Mouse (Mus musculus): ENCODE results near the gene Heyl.

Gene Heyl

DNA sequence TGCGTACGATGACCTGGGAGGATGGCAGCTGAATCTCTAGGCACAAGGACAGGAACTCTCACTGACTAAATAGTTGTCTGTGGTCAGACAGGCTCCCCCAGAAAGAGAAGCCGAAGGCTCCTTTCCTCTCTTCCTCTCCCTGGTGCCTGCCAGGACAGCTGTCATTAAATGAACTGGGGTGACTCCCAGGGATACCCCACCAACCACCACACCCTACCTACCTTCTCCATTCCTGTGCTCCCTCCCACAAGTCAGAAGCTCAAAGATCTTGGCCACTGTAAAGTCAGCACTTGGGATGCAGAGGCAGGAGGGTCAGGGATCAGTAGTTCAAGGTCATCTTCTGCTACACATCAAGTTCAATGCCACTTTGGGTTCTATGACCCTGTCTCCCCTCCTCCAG lies 515 bp upstream of the Heyl start:
- DNase-seq (ENCODE audit: inconsistent ontology term), result no peak

DNA sequence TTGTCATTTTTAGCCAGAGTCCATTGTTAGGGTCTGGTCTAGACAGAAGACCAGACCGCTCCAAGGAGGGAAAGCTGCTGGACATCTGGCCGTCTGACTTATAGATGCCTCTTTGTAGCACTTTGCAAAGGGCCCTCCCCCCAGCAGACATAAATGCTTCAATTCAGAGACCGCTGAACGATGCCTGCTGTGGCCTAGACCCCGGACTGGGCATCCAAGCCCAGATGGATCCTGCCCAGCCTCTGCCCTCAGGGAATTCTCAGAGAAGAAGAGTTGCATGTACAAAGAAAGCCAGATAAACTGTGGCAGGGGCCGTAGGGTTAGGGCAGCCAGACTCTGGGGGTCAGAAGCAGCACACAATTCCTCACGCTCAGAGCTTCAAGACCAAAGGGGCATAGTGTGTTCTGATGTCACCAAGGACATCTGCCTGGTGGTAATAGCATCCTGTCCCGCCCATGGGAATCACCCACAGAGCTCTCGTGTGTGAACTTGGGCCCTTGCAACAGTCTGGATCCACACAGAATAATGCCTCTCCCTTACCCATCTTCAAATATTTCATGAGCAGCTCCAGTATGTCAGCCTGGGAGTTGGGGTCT lies 2.6 kb downstream of the Heyl start:
- no peak for DNase-seq (ENCODE audit: inconsistent ontology term)

DNA sequence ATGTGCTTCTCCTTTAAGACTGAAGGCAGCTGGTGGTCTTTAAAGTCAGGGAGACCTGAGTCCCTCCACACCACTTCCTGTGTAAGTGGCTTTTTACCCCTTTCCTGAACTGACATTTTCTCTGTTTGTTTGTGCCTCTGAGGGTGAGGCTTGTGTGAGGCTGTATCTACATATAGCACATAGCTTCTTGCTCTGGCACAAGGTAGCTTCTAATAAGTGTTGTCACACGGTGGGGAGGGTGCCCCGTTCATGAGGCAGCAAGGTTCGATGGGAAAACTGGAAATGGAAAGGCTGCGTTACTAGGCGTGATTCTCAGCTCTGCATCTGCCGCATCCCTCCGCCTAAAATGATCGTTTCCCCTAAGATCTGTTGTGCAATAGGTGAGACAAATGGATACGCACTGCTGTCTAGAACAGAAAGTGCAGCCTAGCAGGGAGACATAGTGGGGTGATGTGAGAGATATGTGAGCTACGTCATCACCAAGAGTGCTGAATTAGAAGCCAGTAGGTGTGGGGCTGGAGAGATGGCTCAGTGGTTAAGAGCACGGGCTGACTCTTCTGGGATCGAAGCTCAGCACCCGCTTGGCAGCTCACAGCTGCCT lies 3.2 kb downstream of the Heyl start:
- DNase-seq (ENCODE audit: inconsistent ontology term), result no peak

DNA sequence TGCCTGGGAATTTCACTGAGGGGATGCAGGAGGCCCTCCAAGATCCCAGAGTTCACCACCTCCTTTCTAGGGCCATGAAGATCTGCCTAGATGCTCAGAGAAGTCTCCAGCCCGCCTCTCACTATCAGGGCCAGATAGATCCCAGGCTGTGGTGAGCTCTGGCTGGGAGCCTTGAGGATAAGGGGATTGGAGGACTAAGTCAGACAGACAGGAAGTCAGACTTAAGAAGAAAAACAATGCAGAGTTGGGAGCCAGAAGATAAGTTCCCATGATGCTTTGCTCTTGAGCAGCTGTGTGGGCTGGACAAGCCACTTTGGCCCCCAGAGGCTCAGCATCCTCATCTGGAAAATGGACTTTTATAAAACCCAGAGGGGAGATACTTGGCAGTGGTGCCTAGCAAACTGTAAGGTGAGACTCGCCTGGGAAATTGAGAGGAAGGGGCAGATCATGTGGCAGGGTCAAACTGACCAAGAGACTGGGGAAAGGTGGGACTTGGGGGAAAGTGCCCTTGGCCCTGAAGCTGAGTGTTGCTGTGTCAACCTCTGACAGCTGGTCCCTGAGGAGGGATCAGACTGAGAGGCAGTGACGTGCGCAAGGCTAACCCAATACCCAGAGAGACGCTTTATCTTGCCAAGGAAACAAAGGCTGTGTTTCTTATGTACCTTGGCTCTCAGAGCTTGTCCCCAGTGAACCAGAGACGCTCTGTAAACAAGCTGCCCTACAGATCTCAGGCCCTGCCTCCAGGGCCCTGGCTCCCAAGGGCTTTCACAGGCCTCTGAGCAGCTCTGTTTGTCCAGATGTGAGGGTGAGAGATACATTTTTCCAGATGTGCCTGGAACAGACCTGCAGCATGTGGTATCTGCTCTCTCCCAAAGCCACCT lies 4.3 kb downstream of the Heyl start:
- no peak for DNase-seq (ENCODE audit: inconsistent ontology term)

DNA sequence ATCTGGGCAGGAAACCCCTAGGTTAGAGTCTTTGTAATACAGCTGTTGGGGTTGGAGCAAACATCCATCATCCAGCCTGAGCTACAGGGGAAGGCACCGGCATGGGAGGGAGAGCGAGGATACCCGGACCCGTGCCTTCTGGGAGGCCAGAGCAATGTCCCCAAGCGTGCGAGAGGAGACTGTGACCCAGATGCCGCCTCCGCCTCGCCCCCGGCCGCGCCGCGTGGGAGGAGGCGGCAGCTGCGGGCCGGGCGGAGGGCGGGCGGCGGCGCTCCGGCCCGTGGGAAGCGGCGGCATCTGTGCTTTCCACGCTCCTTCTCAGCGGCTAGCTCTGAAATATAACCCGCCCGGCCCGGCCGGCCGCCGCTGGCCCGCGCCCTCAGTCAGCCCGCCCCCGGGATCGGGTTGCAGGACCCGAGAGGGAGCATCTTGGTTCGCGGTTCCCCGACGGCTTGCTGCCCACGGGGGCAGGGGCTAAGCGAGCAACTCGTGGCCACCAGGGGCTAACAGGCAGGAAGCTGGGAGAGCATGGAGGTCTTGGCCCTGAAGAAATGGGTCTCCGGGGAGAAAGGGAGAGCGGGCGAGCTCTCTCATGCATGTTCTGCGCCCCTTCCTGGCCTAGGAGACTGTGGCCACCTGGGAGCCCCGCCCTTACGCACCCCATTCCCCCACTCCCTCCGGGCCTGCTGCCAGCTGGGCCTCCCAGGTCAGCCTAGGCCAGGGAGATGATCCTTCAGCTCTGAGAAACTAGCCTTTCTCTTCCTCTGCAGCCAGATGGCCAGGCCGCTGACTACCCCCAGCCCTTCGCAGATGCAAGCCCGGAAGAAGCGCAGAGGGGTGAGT lies 6.2 kb downstream of the Heyl start:
- peak; percentile 79 for DNase-seq (ENCODE audit: inconsistent ontology term)

DNA sequence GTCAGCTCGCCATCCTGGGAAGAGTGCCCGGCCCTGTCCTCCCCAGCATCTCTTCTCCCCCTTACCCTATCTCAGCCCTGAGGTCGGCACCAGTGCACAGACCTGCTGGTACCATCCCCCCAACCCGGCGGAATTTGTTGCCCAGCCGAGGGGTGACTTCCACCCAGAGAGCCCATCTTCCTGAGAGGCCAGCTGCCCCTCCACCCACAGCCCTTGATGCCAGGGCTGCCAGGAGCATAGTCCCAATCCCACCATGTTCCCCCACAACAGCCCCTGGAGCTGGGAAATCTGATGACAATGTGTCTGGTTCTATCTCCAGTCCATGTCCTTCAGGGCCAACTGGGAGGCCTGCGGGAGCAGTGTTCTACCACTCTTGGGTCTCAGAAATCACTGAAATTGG lies 12.9 kb downstream of the Heyl start:
- no peak for DNase-seq (ENCODE audit: inconsistent ontology term)

DNA sequence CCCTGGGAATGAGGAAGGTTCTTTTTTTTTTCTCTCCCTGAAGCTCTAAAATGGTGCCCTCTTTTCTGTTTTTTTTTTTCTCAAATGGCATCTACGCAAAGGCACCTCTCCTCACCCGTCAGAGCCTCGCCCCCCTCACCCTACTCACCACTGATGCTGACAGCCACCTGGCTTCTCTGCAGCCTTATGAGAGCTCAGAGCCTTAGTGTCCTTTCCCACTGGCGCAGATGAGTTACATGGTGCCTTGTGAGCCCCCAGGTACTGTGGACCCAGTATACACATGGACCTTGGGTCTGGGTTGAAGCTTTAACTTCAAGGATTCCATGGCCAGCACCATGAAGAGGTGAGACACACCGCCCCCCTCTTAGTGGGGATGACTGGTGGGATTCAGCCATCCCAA lies 13.3 kb downstream of the Heyl start:
- no peak for DNase-seq (ENCODE audit: inconsistent ontology term)

DNA sequence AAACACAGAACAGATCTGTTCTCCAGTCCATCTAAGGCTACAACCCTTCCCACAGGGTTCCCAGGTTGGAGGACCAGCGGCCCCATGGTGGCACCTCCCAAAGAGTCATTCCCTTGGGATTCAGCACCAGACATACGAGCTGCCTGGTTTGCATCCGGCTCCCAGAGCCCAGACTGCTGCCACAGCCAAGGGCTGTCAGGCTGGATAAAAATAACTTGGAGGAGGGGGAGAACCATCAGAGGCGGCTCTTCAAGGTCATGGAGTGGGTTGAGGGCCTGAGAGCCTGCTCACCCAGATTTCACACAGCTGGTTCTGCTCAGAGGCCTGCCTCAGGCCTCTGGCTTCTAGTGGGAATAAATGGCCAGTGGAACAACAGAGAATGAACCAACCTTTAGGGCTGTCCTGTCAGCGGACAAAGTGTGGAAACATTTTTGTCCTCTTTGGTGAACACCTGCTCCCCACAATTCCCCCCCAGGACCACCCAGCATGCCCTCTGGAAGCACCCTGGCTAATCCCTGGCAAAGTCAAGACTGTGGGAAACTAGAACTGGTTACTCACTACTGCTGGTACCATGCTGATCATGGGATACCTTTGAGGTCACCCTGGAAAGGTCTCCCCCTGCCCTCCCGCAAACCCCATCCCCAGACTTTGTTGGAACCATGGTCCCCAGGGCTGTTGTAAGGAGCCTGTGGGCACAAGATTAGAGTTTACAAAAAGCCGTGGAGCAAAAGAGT lies 14.0 kb downstream of the Heyl start:
- DNase-seq (ENCODE audit: inconsistent ontology term), result peak; percentile 35

DNA sequence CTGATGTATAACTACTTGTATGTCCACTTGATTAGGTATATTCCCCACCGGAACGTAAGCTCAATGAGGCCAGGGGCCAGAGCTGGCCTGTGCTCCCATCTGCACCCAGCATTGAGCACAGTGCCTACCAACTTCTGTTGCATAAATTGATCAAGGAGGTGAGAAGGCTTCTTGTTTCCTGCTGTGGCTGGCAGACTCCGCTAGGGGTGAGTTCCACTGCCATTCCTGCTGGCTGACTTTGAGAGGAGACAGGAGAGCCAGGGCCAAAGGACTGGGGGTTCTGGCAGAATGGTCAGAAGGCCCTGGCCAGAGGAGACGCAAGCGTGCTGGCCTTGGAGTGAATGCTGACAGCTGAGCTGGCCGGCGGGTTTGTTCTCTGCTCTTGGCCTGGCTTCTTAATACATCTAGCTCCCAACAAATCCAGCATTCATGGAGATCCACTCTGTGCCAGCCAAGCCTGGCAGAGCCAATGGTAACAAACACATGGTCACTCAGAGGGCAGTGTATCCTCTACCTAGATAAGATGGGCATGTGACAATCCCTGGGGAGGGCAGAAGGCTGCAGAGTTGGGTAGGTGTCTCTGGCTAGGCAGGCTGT lies 15.7 kb downstream of the Heyl start:
- peak; percentile 79 for DNase-seq (ENCODE audit: inconsistent ontology term)

DNA sequence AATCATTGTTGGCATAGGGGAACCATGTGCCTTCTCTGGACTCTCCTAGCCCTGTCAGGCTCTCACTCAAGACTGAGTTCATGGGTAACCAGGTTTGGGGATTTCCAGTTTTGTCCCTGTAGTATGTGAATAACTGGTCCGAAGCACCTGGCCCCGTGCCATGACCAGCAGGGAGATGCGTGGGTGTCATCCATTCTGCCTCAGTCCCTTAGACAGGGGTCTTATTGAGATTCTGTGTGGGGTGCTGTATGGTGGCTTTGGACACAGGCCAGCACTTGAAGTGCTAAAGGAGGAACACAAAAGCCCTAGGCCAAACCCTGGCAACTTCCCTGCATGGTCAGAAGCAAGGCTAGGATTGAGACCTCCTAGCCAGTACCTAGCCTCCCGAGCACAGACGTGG lies 18.9 kb downstream of the Heyl start:
- DNase-seq (ENCODE audit: inconsistent ontology term), result peak; percentile 89

DNA sequence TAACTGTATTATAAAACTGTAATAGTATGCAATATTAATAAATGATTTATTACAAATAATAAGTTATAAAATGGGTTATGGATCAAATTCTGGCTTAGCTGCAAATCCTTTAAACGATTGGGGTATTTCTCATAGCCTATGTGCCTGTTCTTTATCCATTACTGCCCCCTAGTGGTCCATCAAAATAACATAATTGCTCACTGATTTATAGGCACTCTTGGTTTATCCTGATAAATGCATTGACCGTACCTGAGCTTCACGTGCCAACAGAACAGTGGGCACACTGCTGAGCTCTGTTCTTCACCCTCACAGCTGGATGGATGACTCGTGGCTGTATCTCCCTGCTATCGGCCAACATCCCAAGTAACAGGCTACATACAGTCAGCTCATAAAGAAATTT lies 21.3 kb downstream of the Heyl start:
- DNase-seq (ENCODE audit: inconsistent ontology term), result peak; percentile 38

DNA sequence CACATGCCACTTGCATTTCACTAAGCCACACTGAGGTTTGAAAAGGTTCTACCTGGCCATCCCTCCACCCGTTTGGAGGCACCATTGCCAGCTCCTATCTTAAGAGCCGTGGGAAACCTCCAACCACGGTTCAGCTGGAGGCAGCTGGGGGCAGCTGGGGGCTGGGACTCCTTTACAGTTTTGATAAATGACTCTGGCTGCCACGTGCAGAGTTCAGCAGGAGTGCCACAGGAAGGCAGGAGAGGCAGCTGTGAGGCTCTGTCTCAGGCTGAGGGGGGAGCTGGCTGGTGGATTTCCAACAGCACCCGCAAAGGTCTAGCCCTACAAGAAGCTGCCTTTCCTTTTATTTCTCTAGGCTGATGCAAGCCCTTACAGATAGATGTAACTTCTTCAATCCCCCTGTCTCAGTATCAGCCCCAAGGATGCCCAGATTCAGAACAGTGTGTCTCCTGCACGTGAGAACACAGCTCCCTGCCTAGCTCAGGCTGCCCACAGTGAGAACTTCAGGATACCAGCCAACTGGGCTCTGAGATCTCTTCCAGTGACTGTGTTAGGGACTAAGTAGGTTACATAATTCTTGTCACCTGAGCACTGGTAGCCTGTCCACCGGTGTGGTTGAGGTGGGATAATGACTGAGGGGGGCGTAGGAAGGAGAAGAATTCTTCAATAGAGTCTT lies 26.9 kb downstream of the Heyl start:
- no peak for DNase-seq (ENCODE audit: inconsistent ontology term)

DNA sequence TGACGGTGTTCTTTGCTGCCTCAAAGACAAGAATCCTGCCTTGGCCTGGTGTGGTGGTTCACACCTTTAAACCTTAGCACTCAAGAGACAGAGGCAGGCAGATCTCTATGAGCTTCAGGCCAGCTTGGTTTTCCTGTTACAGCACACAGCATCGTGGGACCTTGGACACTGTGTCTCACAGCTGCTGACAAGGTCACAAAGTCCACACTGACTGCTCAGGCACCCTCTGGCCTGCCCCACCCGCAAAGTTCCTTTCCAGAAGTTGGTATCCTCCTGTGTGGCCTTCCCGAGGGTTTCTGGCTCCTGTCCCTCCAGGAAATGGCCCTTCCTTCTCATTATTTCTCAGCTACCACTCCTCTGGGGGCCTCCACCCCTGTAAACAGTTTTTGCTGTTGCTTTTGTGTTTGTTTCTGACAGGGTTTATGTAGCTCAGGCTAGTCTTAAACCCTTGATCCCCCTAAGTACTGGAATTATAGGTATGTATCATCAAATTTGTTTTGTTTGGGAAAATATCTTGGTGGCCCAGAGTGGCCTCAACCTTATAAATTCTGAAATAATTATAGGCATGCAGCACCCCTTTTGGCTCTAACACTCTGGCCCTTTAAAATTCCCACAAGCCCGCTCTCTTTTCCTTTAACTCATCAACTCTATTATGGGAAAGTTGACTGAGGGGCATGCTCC lies 28.5 kb downstream of the Heyl start, which contains the start of gene Pabpc4:
TSS of gene Pabpc4 (plus strand) at position 631 of the 681 bp plus-strand sequence.
- DNase-seq (ENCODE audit: inconsistent ontology term), result no peak

DNA sequence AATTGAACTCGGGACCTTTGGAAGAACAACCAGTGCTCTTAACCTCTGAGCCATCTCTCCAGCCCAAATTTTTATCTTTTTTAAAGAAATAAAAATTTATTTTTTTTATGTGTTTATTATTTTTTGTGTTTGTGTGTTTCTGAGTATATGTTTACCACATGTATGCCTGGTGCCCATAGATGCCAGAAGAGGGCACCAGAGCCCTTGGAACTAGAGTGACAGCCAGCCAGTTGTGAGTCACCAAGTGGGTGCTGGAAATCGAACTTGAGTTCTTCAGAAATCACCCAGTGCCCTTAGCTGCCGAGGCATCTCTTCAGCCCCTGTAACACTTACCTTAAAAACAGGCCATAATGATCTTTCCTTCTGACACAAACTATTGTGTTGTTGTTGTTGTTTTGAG lies 37.7 kb downstream of the Heyl start:
- no peak for DNase-seq (ENCODE audit: inconsistent ontology term)

DNA sequence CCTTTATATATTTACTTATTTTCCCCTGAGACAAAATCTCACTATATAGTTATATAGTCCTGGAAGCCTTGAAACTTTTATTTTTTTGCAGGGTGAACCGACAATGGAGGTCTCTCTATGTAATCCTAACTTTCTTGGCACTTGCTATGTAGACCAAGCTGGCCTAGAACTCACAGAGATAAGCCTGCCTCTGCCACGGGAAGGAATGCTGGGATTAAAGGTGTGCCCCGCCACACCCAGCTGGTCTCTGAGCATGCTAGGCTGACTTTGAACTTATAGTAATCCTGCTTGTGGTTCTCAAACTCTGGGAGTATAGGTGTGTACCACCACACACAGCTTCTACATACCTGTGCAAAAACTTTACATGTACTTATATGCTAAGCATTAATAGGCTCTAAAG lies 46.8 kb downstream of the Heyl start:
- no peak for DNase-seq (ENCODE audit: inconsistent ontology term)

DNA sequence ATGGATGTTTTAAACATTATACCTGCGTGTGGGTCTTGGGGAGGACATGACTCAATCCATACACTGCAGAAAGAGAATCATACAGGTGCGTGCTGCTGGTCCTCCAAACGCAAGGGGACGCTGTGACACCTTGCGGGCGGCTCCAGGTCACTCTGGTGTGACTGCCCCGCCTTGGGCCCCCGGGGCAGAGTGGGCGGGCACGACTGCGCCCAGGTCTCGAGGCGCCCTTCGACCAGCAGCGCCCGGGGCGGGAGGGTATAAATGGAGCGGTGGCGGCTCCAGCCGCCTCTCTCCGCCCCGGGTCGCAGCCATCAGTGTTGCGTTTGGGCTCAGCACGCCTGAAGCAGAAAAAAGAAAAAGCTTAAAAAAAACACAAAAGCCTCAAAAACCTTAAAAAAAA lies 49.1 kb downstream of the Heyl start:
- peak; percentile 96 for DNase-seq (ENCODE audit: inconsistent ontology term)

DNA sequence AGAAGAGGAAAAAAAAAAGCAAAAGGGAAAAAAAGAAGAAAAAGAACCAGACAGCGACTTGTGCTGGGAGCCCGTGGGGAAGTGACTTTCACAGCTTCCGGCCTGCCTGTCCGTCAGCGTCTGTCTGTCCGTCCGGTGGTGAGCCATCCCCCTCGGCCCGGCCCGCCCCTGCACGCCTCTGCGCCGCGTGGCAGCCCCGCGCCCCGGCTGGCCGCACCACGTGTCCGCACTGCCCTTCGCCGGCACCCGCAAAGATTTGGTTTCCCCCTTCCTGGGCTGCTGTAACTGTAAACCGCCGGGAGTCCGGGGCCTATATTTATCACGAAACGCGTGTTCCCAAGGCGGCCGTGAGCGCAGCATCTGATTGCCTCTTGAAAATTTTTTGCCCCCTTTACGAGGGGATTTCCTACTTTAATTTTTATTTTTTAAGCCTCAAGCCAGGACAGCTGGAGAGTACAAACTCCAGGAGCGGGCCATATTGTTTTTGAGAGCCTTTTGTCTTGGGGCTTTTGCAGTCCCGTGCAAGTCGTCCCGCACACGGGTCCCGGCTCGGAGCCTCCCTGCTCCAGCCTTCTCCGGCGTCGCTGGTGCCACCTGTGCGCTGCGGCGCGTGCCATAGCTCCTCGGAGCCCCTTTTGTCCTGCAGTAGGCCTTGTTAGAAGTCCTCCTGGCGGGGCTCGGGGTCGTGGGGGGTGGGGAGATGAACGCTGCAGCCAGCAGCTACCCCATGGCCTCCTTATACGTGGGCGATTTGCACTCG lies 49.7 kb downstream of the Heyl start:
- peak; percentile 60 for DNase-seq (ENCODE audit: inconsistent ontology term)

DNA sequence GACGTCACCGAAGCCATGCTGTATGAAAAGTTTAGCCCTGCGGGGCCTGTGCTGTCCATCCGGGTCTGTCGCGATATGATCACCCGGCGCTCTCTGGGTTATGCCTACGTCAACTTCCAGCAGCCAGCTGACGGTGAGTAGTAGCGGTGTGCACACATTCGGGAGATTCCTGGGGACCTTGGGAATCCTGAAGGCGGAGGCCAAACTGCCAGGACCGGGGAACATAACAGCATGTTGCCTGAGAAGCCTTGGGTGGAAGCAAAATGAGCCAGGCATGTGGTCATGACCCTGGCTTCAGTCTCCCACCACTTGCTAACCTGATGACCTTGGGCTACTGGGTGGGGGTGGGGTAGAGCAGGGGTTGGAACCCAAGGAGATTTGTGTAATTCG lies 50.3 kb downstream of the Heyl start:
- DNase-seq (ENCODE audit: inconsistent ontology term), result peak; percentile 60

Measured in Muller cell, postnatal 12 days (primary cell).